Comparison of ENCODE assay signal across 16 mouse cellular contexts in the genomic region with DNA sequence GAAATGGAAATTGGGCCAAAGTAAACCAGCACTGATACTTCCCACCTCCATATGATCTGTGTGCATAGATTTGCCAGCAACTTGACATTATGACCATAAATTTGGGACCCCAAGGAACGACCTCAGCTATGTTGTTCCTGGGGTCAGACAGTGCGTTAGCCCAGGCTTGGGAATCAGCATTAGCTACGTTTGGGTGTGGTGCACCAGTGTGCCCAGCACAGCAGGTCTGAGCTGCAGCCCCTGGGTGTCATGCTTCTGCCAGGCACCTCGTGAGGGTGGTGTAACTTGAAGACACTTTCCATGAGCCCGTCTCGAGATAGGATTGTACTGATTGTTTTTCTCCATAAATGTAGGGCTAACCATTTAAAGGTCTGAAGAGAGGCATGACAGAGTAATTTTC.
"Had no signal": no experiment of that assay in that cellular context is flagged by ENCODE, and none has a peak within 500 bp of the region (broad histone marks: within the 10 kb centered on the region; RNA-seq: fewer than 3 reads in every experiment).

No protein-coding gene starts in this region.

- H3K9ac ChIP-seq: limb, embryonic 12.5 days; limb, embryonic 15.5 days; liver, embryonic 14.5 days; liver, postnatal 0 days; lung, embryonic 14.5 days; midbrain, embryonic 12.5 days; midbrain, embryonic 15.5 days; stomach, embryonic 15.5 days had no signal

- H3K4me1 ChIP-seq: midbrain, embryonic 12.5 days; midbrain, embryonic 15.5 days; stomach, embryonic 15.5 days had no signal

- ATAC-seq: liver, postnatal 0 days; lung, postnatal 0 days; midbrain, embryonic 15.5 days had no signal

- H3K4me2 ChIP-seq: limb, embryonic 12.5 days; limb, embryonic 15.5 days; liver, embryonic 11.5 days; lung, embryonic 14.5 days; midbrain, embryonic 12.5 days; midbrain, embryonic 15.5 days; stomach, embryonic 15.5 days had no signal

- H3K36me3 ChIP-seq: limb, embryonic 15.5 days; midbrain, embryonic 15.5 days; stomach, embryonic 15.5 days had no signal

- H3K27me3 ChIP-seq: limb, embryonic 12.5 days; limb, embryonic 15.5 days; midbrain, embryonic 12.5 days; midbrain, embryonic 15.5 days; stomach, embryonic 15.5 days had no signal

- H3K27ac ChIP-seq: limb, embryonic 12.5 days; limb, embryonic 15.5 days; liver, embryonic 14.5 days; macrophage; midbrain, embryonic 12.5 days; midbrain, embryonic 15.5 days; stomach, embryonic 15.5 days had no signal

- H3K4me3 ChIP-seq: limb, embryonic 12.5 days; limb, embryonic 15.5 days; midbrain, embryonic 12.5 days; midbrain, embryonic 15.5 days; stomach, embryonic 15.5 days had no signal

- H3K9me3 ChIP-seq: limb, embryonic 12.5 days; limb, embryonic 15.5 days; midbrain, embryonic 12.5 days; midbrain, embryonic 15.5 days; stomach, embryonic 15.5 days had no signal

- DNase-seq: left cerebral cortex, postnatal 4 days; right cerebral cortex, postnatal 25 days; spleen, adult 18-20 months; thymus, adult 18-20 months; thymus, postnatal 36 days had no signal
